Mouse (Mus musculus) G1E (cell line): ENCODE data around the gene Zeb2.

Experiments
- CTCF ChIP-seq: IDR thresholded peaks from 2 replicates; pipeline ENCODE4 v1.5.1; 2012; ENCODE audit warnings: low read depth, low read length, inconsistent platforms, mixed read lengths
- POLR2AphosphoS5 ChIP-seq: IDR thresholded peaks from 2 replicates; pipeline ENCODE4 v1.6.1; 2012; ENCODE audit warnings: low read depth, low read length, inconsistent platforms; ENCODE audit not compliant: insufficient replicate concordance

DNA sequence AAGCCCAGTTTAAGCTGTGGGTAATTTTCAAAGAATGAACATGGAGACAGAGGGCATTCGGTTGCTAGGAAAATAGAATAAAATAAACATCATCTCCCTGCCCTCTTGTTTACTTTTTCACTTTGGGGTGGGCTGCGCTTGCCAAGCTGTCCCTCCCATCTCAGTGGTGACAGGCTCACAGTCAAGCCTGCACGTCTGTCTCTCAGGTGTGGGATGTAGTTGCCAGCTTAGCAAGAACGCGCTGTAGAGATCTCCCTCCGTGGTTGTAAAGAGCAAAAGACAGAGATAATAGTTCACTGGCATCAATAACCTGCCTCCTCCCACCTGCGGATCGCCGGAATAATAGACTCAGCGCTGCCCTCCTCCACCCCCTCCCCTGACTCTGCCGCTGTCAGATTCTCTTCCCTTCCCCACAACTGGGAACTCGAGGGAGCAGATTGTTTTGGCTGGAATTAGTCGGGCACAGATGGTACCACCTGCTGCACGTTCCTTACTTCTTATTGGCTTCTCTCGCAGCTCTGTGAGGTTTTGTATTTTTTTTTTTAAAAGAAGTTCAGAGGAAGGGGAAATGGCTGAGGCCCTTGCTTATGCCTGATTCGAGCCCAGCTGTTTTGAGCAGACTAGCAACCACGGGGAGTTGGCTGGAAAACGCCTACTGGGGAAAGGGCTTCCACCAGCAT, 138.0 kb downstream of the Zeb2 start:
- TF ChIP-seq CTCF, result no peak
- TF ChIP-seq POLR2AphosphoS5, result no peak
